Mouse (Mus musculus) limb, embryonic 11.5 days (tissue): ENCODE measurements around the gene Engase. TPM values are rescaled to one million over a fixed set of nuclear protein-coding genes. Genes with fewer than 3 reads are reported as not detected.

ENCODE experiments used
- ATAC-seq: fragments of 200-750 bp; cut with Nextera tagmentation; 2 replicates; pipeline ENCODE4 v1.8.0; 2017; ENCODE audit warnings: low read depth; ENCODE audit not compliant: insufficient number of reproducible peaks, low FRiP score, low TSS enrichment
- DNase-seq: peaks from one replicate; pipeline ENCODE4 v3.0.0-alpha.2; 2015; ENCODE audit warnings: low spot score
- H3K27ac ChIP-seq: fragments of 300-500 bp; sonication (generic); replicated peaks from 2 replicates; pipeline ENCODE4 v1.5.1; 2014; ENCODE audit warnings: low read depth, mild to moderate bottlenecking, low read length
- H3K27me3 ChIP-seq: fragments of 300-500 bp; sonication (generic); 2 replicates; pipeline ENCODE4 v1.6.1; 2014; ENCODE audit warnings: mild to moderate bottlenecking, low read length, mixed read lengths; ENCODE audit not compliant: control insufficient read depth, insufficient read depth
- H3K36me3 ChIP-seq: fragments of 300-500 bp; sonication (generic); 2 replicates; pipeline ENCODE4 v1.6.1; 2014; ENCODE audit warnings: mild to moderate bottlenecking, low read length, moderate library complexity, mixed read lengths; ENCODE audit not compliant: control insufficient read depth, insufficient read depth
- H3K4me1 ChIP-seq: fragments of 300-500 bp; sonication (generic); 2 replicates; pipeline ENCODE4 v1.6.1; 2014; ENCODE audit warnings: low read length, mixed read lengths; ENCODE audit not compliant: control insufficient read depth, insufficient read depth
- H3K4me2 ChIP-seq: fragments of 300-500 bp; sonication (generic); 2 replicates; pipeline ENCODE4 v1.6.1; 2014; ENCODE audit warnings: low read depth, mild to moderate bottlenecking, moderate library complexity; ENCODE audit not compliant: severe bottlenecking
- H3K4me3 ChIP-seq: fragments of 300-500 bp; sonication (generic); 2 replicates; pipeline ENCODE4 v1.5.1; 2014; ENCODE audit warnings: low read depth, low read length
- H3K9ac ChIP-seq: fragments of 300-500 bp; sonication (generic); 2 replicates; pipeline ENCODE4 v1.6.1; 2014; ENCODE audit warnings: mild to moderate bottlenecking, low read length
- H3K9me3 ChIP-seq: fragments of 300-500 bp; sonication (generic); 2 replicates; pipeline ENCODE4 v1.6.1; 2016; ENCODE audit warnings: low read length; ENCODE audit not compliant: control insufficient read depth
- WGBS: fragments of 180-500 bp; shearing (Covaris S2); extraction: QIAGEN DNeasy Blood & Tissue Kit; methylation state at CpG from one replicate; pipeline ENCODE4 v1.1.7; 2014; 5-methylcytosine and 5-hydroxymethylcytosine counted together
- polyA plus RNA-seq: library from polyadenylated mRNA; unstranded; fragments of >200 nt; fragmentation: Nextera tagmentation; extraction: Ambion mirVana; gene quantifications from 2 replicates; pipeline ENCODE4 v1.2.1, GENCODE M21; 2014

Gene Engase
- polyA plus RNA-seq, 1 experiment from 2014 or later, result 4.8 TPM

- H3K4me2 ChIP-seq, result no peak overlapping the region
- H3K36me3 ChIP-seq, result no peaks in the 10 kb centered on the region
- 81% methylated on average over 12 of the region's 12 CpGs for WGBS
- no peak overlapping the region for H3K4me3 ChIP-seq
- no peaks in the 10 kb centered on the region for H3K9me3 ChIP-seq
- DNase-seq (no peak), ATAC-seq (no peak)
- no peak overlapping the region for H3K9ac ChIP-seq
- peaks cover 4% of the 10 kb centered on the region; the same call in 1 of the 2 replicates for H3K4me1 ChIP-seq
- H3K27ac ChIP-seq, result no peak overlapping the region
- H3K27me3 ChIP-seq, result no peaks in the 10 kb centered on the region
Observed at GRCm38 (mm10) chr11:118479776-118480175, 3.1 kb downstream of the Engase start.

DNA sequence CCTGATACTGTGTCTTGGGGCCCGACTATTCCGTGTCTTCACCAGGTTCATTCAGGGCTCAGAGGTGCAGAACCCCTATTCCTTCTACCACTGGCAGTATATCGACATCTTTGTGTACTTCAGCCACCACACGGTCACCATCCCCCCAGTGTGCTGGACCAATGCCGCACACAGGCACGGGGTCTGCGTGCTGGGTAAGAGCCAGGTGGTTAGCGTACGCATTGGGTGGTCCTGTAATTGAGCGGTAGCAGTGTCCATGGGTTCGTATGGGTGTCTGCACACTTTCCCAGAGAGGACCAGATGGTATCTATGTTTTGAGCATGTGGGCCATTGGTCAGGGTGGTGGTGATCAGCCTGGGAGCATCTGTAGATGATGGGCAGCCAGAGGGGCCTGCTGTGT is 4.6 kb downstream of the Engase start:
- ATAC-seq, result no peak
- Histone ChIP-seq H3K27me3 (no peaks in the 10 kb centered on the region), H3K4me1 (peaks cover 4% of the 10 kb centered on the region; the same call in 1 of the 2 replicates), H3K36me3 (no peaks in the 10 kb centered on the region), H3K27ac (no peak overlapping the region), H3K9me3 (no peaks in the 10 kb centered on the region), H3K9ac (no peak overlapping the region), H3K4me2 (no peak overlapping the region), H3K4me3 (no peak overlapping the region)
- DNase-seq, result no peak
- WGBS, result 96% methylated on average over 11 of the region's 11 CpGs

GRCm38 (mm10) chr11:118481751-118482150 is 5.1 kb downstream of the Engase start:
- DNase-seq (no peak), ATAC-seq (no peak)
- H3K9me3 ChIP-seq, result no peaks in the 10 kb centered on the region
- H3K9ac ChIP-seq, result no peak overlapping the region
- no peaks in the 10 kb centered on the region; the same call in 1 of the 2 replicates for H3K36me3 ChIP-seq
- H3K4me1 ChIP-seq, result peaks cover 4% of the 10 kb centered on the region; the same call in 1 of the 2 replicates
- no peaks in the 10 kb centered on the region for H3K27me3 ChIP-seq
- H3K27ac ChIP-seq, result no peak overlapping the region
- no peak overlapping the region for H3K4me3 ChIP-seq
- WGBS, result 89% methylated on average over 14 of the region's 14 CpGs
- H3K4me2 ChIP-seq, result no peak overlapping the region

DNA sequence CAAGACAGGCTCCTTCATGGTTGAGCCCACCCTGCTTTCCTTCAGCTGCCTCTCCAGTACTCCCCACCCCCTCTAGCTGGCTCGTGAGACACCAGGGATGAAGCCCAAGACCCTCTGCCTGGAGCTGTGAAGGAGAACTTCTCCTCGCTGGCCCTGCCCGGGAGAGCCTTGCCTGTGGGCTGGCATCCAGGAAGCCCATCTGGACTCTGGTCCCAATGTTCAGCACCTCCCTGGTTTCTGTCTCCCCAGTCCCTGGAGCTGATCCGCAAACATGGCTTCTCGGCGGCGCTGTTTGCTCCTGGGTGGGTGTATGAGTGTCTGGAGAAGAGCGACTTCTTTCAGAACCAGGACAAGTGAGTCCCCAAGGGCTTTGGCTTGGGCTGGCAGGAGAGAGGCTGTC is 7.5 kb downstream of the Engase start:
- Histone ChIP-seq H3K9me3 (no peaks in the 10 kb centered on the region), H3K4me2 (no peak overlapping the region), H3K4me1 (0 out of 2 replicates have a peak, but pooled peaks cover 2% of the 10 kb centered on the region), H3K27me3 (no peaks in the 10 kb centered on the region), H3K27ac (no peak overlapping the region), H3K9ac (no peak overlapping the region), H3K36me3 (no peaks in the 10 kb centered on the region; the same call in 1 of the 2 replicates), H3K4me3 (no peak overlapping the region)
- 80% methylated on average over 8 of the region's 8 CpGs for WGBS
- DNase-seq (no peak), ATAC-seq (no peak)

DNA sequence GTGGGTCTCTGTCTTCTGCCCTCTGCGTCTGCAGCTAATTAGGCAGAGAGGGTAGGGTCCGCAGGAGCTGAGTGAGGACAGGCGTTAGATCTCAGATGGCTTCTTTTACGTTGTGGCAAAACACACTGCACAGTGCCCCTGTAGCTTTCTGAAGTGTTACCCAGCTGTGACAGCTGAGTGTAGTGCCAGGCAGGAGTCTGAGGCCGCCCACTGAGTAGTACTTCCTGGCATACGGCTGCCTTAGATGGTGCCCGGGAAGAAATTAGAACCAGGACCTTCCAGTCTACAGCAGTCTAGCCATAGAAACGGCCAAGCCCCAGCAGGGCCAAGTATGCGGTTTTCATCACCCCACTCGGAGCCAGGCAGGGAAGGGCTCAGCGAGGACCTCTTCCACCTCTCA is 8.7 kb downstream of the Engase start:
- H3K4me2 ChIP-seq, result no peak overlapping the region
- H3K27ac ChIP-seq, result no peak overlapping the region
- DNase-seq, result no peak
- no peaks in the 10 kb centered on the region; the same call in 1 of the 2 replicates for H3K36me3 ChIP-seq
- H3K4me3 ChIP-seq, result no peak overlapping the region
- H3K4me1 ChIP-seq, result peaks cover 2% of the 10 kb centered on the region; the same call in 1 of the 2 replicates
- no peaks in the 10 kb centered on the region for H3K27me3 ChIP-seq
- H3K9ac ChIP-seq, result no peak overlapping the region
- no peak for ATAC-seq
- no peaks in the 10 kb centered on the region for H3K9me3 ChIP-seq
- 39% methylated on average over 11 of the region's 11 CpGs for WGBS

- ATAC-seq (no peak), DNase-seq (no peak)
- Histone ChIP-seq H3K4me3 (no peak overlapping the region), H3K4me2 (no peak overlapping the region), H3K27me3 (no peaks in the 10 kb centered on the region), H3K4me1 (peaks cover 7% of the 10 kb centered on the region; the same call in 1 of the 2 replicates), H3K9ac (no peak overlapping the region), H3K27ac (no peak overlapping the region), H3K9me3 (no peaks in the 10 kb centered on the region), H3K36me3 (no peaks in the 10 kb centered on the region; the same call in 1 of the 2 replicates)
- WGBS, result 81% methylated on average over 3 of the region's 3 CpGs
Observed at GRCm38 (mm10) chr11:118485780-118486179, 9.2 kb downstream of the Engase start.

- 88% methylated on average over 6 of the region's 6 CpGs for WGBS
- no peak overlapping the region for H3K4me2 ChIP-seq
- no peaks in the 10 kb centered on the region for H3K27me3 ChIP-seq
- no peak overlapping the region for H3K9ac ChIP-seq
- H3K4me3 ChIP-seq, result no peak overlapping the region
- DNase-seq, result no peak
- H3K9me3 ChIP-seq, result no peaks in the 10 kb centered on the region
- no peak for ATAC-seq
- no peaks in the 10 kb centered on the region; the same call in 1 of the 2 replicates for H3K36me3 ChIP-seq
- H3K4me1 ChIP-seq, result peaks cover 7% of the 10 kb centered on the region; the same call in 1 of the 2 replicates
- no peak overlapping the region for H3K27ac ChIP-seq
Observed at GRCm38 (mm10) chr11:118486281-118486680, 9.7 kb downstream of the Engase start.

DNA sequence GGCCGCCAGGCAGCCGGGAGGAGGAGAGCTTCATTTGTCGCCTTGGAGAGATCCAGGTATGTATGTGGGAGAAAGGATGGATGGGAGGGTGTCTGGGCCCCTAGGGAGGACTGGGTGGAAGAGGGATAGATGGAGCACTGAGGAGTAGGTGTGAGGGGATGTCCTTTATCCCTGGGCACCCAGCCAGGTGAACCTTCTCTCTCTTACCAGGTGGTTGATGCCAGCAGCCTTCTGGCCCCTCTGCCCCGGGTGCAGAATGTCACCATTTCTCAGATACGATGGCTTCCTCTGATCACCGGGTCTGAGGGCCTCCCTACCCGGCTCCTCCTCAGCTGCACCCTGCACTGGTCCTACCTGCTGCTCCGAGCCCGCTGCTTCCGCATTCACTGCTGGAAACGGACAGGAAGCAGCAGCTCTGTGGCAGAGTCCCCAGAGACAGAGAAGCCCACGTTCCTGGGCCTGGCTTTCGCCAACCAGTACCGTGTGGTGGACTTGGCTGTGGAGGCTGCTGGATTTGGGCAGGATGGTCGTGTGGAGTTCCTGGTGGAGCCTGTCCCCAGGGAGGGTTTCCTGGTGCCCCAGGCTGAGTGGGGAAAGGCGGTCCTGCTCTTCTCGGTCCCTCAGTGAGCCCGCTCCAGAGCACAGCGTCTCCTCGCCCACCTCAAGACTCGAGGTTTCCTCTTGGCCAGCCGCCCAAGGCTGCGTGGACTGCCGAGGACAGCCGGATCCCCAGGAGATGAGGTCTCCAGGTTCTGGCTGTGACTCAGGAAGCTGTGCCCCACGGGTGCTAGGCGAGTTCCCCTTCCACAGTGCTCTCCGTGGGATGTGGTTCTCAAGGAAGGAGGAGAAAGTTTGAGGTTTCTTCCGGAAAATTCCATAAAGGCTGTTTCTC is 10.5 kb downstream of the Engase start:
- 86% methylated on average over 29 of the region's 29 CpGs for WGBS
- Histone ChIP-seq H3K9ac (no peak overlapping the region), H3K27ac (no peak overlapping the region), H3K9me3 (no peaks in the 10 kb centered on the region), H3K4me1 (peaks cover 7% of the 10 kb centered on the region; the same call in 1 of the 2 replicates), H3K4me2 (no peak overlapping the region; the same call in 1 of the 2 replicates), H3K36me3 (no peaks in the 10 kb centered on the region; the same call in 1 of the 2 replicates), H3K27me3 (no peaks in the 10 kb centered on the region), H3K4me3 (no peak overlapping the region)
- DNase-seq (no peak), ATAC-seq (no peak)
